Mouse (Mus musculus) adrenal gland, postnatal 0 days (tissue): ENCODE data around the gene Fads6. TPM values are rescaled to one million over a fixed set of nuclear protein-coding genes. Genes with fewer than 3 reads are reported as not detected.

Experiments
- microRNA-seq: library from miRNA; unstranded; fragments of <30 nt; microRNA quantifications from one replicate; pipeline ENCODE4, GENCODE M21; 2016; ENCODE audit warnings: borderline replicate concordance; ENCODE audit not compliant: insufficient number of aligned reads
- polyA plus RNA-seq: library from polyadenylated mRNA; unstranded; fragments of >200 nt; fragmentation: Nextera tagmentation; extraction: Ambion mirVana; gene quantifications from 2 replicates; pipeline ENCODE4 v1.2.1, GENCODE M21; 2015

The Fads6 gene
- polyA plus RNA-seq = 2.4 and 5.1 TPM in 2 replicates

GRCm38 (mm10) chr11:115297214-115297826 is at the start of gene Fads6:
Gene Fads6, minus strand, starts transcription at chr11:115297663.

GRCm38 (mm10) chr11:115334531-115334930 is 37.1 kb upstream of the Fads6 start, which contains the start of gene Otop3:
Gene Otop3, plus strand, starts transcription at chr11:115334731.

GRCm38 (mm10) chr11:115321906-115322693 is 24.6 kb upstream of the Fads6 start, which contains the start of gene Ush1g:
Gene Ush1g, minus strand, starts transcription at chr11:115322041.

DNA sequence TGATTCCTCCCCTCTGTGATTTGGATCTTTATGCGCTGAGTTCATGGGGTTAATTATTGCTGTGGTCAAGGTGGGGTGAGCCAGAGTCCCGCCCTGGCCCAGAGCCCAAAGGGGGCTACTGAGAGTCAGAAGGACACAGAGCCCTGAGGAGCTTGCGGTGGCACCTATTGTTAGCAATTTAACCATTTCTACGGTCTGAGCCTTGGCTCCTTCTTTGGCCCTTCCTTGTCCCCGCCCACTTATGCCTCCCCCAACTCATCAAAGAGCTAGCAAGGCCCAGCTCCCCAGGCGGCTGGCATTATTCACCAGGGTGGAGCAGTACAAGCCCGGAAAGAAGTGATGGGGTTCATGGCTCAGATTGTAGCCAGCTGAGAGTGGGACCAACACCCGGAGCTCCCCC is 9.4 kb upstream of the Fads6 start, which contains the start of gene Otop2:
Otop2 (plus strand) TSS at position 301 of the 400 bp plus-strand sequence.

GRCm38 (mm10) chr11:115276780-115277603 is 20.5 kb downstream of the Fads6 start, which contains the start of gene Fdxr:
Gene Fdxr, minus strand, starts transcription at chr11:115277050.

GRCm38 (mm10) chr11:115267061-115267883 is 30.2 kb downstream of the Fads6 start, which contains the start of gene Grin2c:
Gene Grin2c, minus strand, starts transcription at chr11:115267243.

Small RNAs within 50 kb of the gene (microRNA-seq; reads per million reads assigned to microRNA genes)
- not detected for gene Gm25837

Other genes with a start within 250 kb of the Fads6 start
- not detected in 2 replicates for gene Cd300ld3, start 249.3 kb downstream of the Fads6 start, polyA plus RNA-seq
- gene Cd300e, start 235.5 kb downstream of the Fads6 start, polyA plus RNA-seq = 0.22 TPM in 1 of 2 replicates, not detected in the other
- 0.80 and 1.4 TPM in 2 replicates for gene Rab37, start 206.2 kb downstream of the Fads6 start, polyA plus RNA-seq
- gene Cd300lf, start 163.7 kb downstream of the Fads6 start, polyA plus RNA-seq = 2.1 and 3.0 TPM in 2 replicates
- gene Slc9a3r1, start 134.3 kb downstream of the Fads6 start, polyA plus RNA-seq = 38.7 and 39.4 TPM in 2 replicates
- gene Tmem104, start 110.2 kb downstream of the Fads6 start, polyA plus RNA-seq = 10.0 and 10.9 TPM in 2 replicates
- gene Nat9, start 109.8 kb downstream of the Fads6 start, polyA plus RNA-seq = 20.1 and 32.7 TPM in 2 replicates
- 0.28 and 0.81 TPM in 2 replicates for gene Grin2c, start 30.4 kb downstream of the Fads6 start, polyA plus RNA-seq
- 197 and 648 TPM in 2 replicates for gene Fdxr, start 20.6 kb downstream of the Fads6 start, polyA plus RNA-seq
- gene Otop2, start 9.5 kb upstream of the Fads6 start, polyA plus RNA-seq = not detected in 2 replicates
- 0.25 and 0.33 TPM in 2 replicates for gene Ush1g, start 24.4 kb upstream of the Fads6 start, polyA plus RNA-seq
- gene Otop3, start 37.1 kb upstream of the Fads6 start, polyA plus RNA-seq = 0.06 and 0.72 TPM in 2 replicates
- gene Hid1, start 70.1 kb upstream of the Fads6 start, polyA plus RNA-seq = 20.9 and 34.4 TPM in 2 replicates
- 14.3 and 16.0 TPM in 2 replicates for gene Cdr2l, start 84.3 kb upstream of the Fads6 start, polyA plus RNA-seq
- 196 and 213 TPM in 2 replicates for gene Mrpl58, start 106.1 kb upstream of the Fads6 start, polyA plus RNA-seq
- gene Atp5h, start 122.3 kb upstream of the Fads6 start, polyA plus RNA-seq = 1,031 and 1,050 TPM in 2 replicates
- 24.6 and 37.0 TPM in 2 replicates for gene Kctd2, start 122.5 kb upstream of the Fads6 start, polyA plus RNA-seq
- 0.07 and 0.22 TPM in 2 replicates for gene Trim80, start 142.9 kb upstream of the Fads6 start, polyA plus RNA-seq
- 0.79 and 1.4 TPM in 2 replicates for gene Slc16a5, start 164.8 kb upstream of the Fads6 start, polyA plus RNA-seq
- 5.6 and 7.3 TPM in 2 replicates for gene Armc7, start 178.0 kb upstream of the Fads6 start, polyA plus RNA-seq
- gene Nt5c, start 194.2 kb upstream of the Fads6 start, polyA plus RNA-seq = 163 and 190 TPM in 2 replicates
- 241 and 379 TPM in 2 replicates for gene Jpt1, start 216.7 kb upstream of the Fads6 start, polyA plus RNA-seq
- gene Sumo2, start 238.6 kb upstream of the Fads6 start, polyA plus RNA-seq = 772 and 779 TPM in 2 replicates